In the genomic region with DNA sequence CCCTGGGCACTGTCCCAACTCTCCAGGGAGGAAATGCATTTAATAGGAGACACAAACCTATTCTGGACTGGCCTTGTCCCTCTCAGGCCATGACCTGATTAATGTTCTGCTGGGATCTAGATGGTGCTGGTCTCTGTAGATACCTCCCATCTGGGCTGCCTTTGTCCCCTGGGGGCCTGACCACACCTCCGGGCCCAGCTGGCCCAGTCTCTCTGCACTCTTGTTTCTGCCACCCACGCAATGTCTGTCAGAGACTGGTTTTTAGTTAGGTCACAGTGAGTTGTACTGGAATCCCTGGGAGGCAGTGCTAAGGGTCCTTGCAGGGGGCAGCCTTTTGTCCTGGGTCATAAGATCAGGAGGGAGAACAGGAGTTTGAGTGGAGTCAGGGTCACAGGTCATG, we compare ENCODE assay signal across 26 mouse cellular contexts. TPM values are rescaled to one million over a fixed set of nuclear protein-coding genes. Genes with fewer than 3 reads are reported as not detected.
"Had no signal": no experiment of that assay in that cellular context is flagged by ENCODE, and none has a peak within 500 bp of the region (broad histone marks: within the 10 kb centered on the region; RNA-seq: fewer than 3 reads in every experiment).

No protein-coding gene starts in this region.

- DNase-seq: kidney, adult 11 months; kidney, adult 8-10 months; kidney, postnatal 25 days; layer of hippocampus, adult 9-11 months; liver; lung, adult 18-20 months; lung, postnatal 10 days; lung, postnatal 36 days; midbrain, embryonic 14.5 days; right cerebral cortex, adult 18-20 months; right cerebral cortex, postnatal 14 days; right cerebral cortex, postnatal 4 days; thymus, adult 18-20 months; thymus, postnatal 36 days had no signal

- H3K36me3 ChIP-seq: limb, embryonic 12.5 days; liver, embryonic 12.5 days; liver, embryonic 15.5 days; lung, embryonic 15.5 days; neural tube, embryonic 12.5 days; neural tube, embryonic 15.5 days had no signal

- ATAC-seq: liver, embryonic 12.5 days had no signal

- H3K4me2 ChIP-seq: limb, embryonic 12.5 days; liver, embryonic 12.5 days; liver, embryonic 15.5 days; lung, embryonic 15.5 days; midbrain, embryonic 11.5 days; neural tube, embryonic 12.5 days; neural tube, embryonic 15.5 days had no signal

- H3K9ac ChIP-seq: limb, embryonic 12.5 days; liver, embryonic 12.5 days; liver, embryonic 15.5 days; lung, embryonic 15.5 days; neural tube, embryonic 12.5 days; neural tube, embryonic 15.5 days had no signal

- H3K9me3 ChIP-seq: limb, embryonic 12.5 days; liver, embryonic 12.5 days; liver, embryonic 15.5 days; lung, embryonic 15.5 days; neural tube, embryonic 12.5 days; neural tube, embryonic 15.5 days had no signal

- H3K4me1 ChIP-seq: limb, embryonic 12.5 days; liver, embryonic 12.5 days; liver, embryonic 15.5 days; lung, embryonic 15.5 days; neural tube, embryonic 12.5 days; neural tube, embryonic 15.5 days had no signal

- H3K4me3 ChIP-seq: layer of hippocampus, adult 2 months; left cerebral cortex, adult 2 months; limb, embryonic 12.5 days; liver, embryonic 12.5 days; liver, embryonic 15.5 days; lung, embryonic 15.5 days; neural tube, embryonic 12.5 days; neural tube, embryonic 15.5 days had no signal

- H3K27ac ChIP-seq: layer of hippocampus, adult 2 months; left cerebral cortex, adult 2 months; limb, embryonic 12.5 days; liver, embryonic 12.5 days; liver, embryonic 15.5 days; lung, embryonic 15.5 days; neural tube, embryonic 12.5 days; neural tube, embryonic 15.5 days had no signal

- H3K27me3 ChIP-seq: limb, embryonic 12.5 days; liver, embryonic 15.5 days; lung, embryonic 15.5 days; neural tube, embryonic 12.5 days; neural tube, embryonic 15.5 days had no signal

RNA-seq across cellular contexts. Expression of a gene that starts 34.5 kb away (rescaled TPM):
- polyA plus RNA-seq: large intestine, adult 2 months; limb, embryonic 12.5 days; liver, embryonic 12.5 days; liver, embryonic 15.5 days; lung, embryonic 15.5 days; stomach, embryonic 16.5 days; testis, adult 2 months had no signal
